Mouse (Mus musculus): ENCODE results near the gene Anks1. TPM values are rescaled to one million over a fixed set of nuclear protein-coding genes. Genes with fewer than 3 reads are reported as not detected.

The Anks1 gene
- total and polyA plus RNA-seq, 3 experiments: 6.6 to 13.3 (median 9.6) TPM

DNA sequence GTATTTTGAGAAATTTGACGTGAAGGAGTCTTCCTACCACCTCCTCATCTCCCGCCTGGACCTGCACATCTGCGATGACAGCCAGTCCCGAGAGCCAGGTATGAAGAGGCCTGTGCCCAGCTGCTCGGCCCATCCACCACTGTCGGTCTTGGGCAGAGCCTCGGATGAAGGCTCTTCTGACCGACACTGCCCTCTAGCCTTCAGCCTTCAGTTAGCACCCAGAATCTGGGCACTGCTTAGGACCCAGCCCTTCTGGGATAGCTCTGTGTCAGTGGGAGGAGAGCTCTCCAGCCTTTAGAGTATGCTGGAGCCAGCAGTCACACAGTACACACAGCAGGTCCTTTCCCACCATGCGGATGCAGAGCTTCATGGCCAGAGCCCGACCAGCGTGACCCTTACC is 27.6 kb upstream of the Anks1 start:
- 0 out of 2 replicates have a peak, but pooled peaks cover 2% of the 10 kb centered on the region for H3K4me1 ChIP-seq (ENCODE audit: insufficient read depth, low read depth, low read length)
- TF ChIP-seq TAL1 (conservative IDR thresholded peaks at IDR 0.05; ENCODE audit: low read depth, low read length) (no peak), CTCF (IDR thresholded peaks at IDR 0.05; ENCODE audit: low read depth, low read length) (no peak), GATA1 (IDR thresholded peaks at IDR 0.05; ENCODE audit: borderline replicate concordance, low read length) (no peak), GATA2 (IDR thresholded peaks at IDR 0.05; ENCODE audit: borderline replicate concordance, low read depth, low read length) (no peak), POLR2AphosphoS5 (IDR thresholded peaks at IDR 0.05; ENCODE audit: insufficient replicate concordance, low read depth, low read length) (no peak)
- no peaks in the 10 kb centered on the region for H3K9me3 ChIP-seq (replicated peaks)
- DNase-seq (ENCODE audit: low spot score) (no peak), ATAC-seq (ENCODE audit: extremely low read depth, insufficient number of reproducible peaks, low FRiP score, poor library complexity, severe bottlenecking) (no peak)
- peaks cover 95% of the 10 kb centered on the region for H3K36me3 ChIP-seq (replicated peaks)
- H3K27me3 ChIP-seq (ENCODE audit: insufficient read depth, low read length): no peaks in the 10 kb centered on the region
- no peak overlapping the region for H3K4me3 ChIP-seq (ENCODE audit: low read depth, low read length)

DNA sequence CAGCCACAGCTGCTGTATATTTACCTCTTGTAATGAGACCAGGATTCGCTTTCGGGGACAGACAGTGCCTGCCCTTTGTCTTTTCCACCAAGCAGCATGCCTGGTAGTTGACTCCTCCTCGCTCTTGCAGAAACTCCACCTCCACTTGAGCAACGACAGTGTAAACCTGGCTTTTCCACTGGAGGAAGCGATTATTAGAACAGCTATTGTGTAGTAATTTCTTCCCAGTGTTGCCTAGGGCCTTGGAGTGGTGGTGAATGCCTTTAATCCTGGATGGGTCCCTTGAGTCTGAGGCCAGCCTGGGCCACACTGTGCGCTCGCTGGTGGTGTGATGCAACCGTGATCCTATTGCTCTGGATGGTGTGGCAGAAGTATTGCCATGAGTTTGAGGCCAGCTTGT is 26.0 kb upstream of the Anks1 start:
- no peak for TF ChIP-seq TAL1 (conservative IDR thresholded peaks at IDR 0.05; ENCODE audit: low read depth, low read length)
- Histone ChIP-seq H3K9me3 (replicated peaks) (no peaks in the 10 kb centered on the region), H3K36me3 (replicated peaks) (peaks cover 95% of the 10 kb centered on the region), H3K4me3 (ENCODE audit: low read depth, low read length) (no peak overlapping the region), H3K27me3 (ENCODE audit: insufficient read depth, low read length) (no peaks in the 10 kb centered on the region), H3K4me1 (ENCODE audit: insufficient read depth, low read depth, low read length) (no peaks in the 10 kb centered on the region)
- no peak for DNase-seq (ENCODE audit: low spot score)
- no peak for ATAC-seq (ENCODE audit: extremely low read depth, insufficient number of reproducible peaks, low FRiP score, poor library complexity, severe bottlenecking)

DNA sequence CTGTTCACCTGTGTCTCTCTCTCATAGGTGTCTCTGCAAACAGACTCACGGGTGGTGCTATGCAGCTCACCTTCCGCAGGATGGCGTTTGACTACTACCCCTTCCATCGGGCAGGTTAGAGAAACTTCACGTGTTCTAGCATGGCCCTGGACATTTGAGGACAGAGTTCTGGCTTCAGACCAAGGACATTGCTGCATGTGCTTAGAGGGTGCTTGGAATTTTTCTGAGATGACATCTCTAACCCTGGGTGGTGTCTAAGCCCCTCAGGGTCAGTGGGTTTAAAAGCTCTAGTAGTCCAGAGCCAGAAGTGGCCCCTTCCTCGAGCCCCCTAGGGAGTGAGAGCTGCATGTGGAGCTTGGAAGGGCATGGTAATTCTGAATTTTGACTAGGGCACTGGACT is 25.1 kb upstream of the Anks1 start:
- no peaks in the 10 kb centered on the region for H3K9me3 ChIP-seq (replicated peaks)
- peaks cover 96% of the 10 kb centered on the region for H3K36me3 ChIP-seq (replicated peaks)
- H3K27me3 ChIP-seq (ENCODE audit: insufficient read depth, low read length): no peaks in the 10 kb centered on the region
- TF ChIP-seq TAL1 (conservative IDR thresholded peaks at IDR 0.05; ENCODE audit: low read depth, low read length) (no peak), CTCF (IDR thresholded peaks at IDR 0.05; ENCODE audit: low read depth, low read length) (no peak)
- H3K4me3 ChIP-seq (ENCODE audit: low read depth, low read length): no peak overlapping the region
- no peaks in the 10 kb centered on the region for H3K4me1 ChIP-seq (ENCODE audit: insufficient read depth, low read depth, low read length)
- no peak for DNase-seq (ENCODE audit: low spot score)
- ATAC-seq (ENCODE audit: extremely low read depth, insufficient number of reproducible peaks, low FRiP score, poor library complexity, severe bottlenecking): no peak

DNA sequence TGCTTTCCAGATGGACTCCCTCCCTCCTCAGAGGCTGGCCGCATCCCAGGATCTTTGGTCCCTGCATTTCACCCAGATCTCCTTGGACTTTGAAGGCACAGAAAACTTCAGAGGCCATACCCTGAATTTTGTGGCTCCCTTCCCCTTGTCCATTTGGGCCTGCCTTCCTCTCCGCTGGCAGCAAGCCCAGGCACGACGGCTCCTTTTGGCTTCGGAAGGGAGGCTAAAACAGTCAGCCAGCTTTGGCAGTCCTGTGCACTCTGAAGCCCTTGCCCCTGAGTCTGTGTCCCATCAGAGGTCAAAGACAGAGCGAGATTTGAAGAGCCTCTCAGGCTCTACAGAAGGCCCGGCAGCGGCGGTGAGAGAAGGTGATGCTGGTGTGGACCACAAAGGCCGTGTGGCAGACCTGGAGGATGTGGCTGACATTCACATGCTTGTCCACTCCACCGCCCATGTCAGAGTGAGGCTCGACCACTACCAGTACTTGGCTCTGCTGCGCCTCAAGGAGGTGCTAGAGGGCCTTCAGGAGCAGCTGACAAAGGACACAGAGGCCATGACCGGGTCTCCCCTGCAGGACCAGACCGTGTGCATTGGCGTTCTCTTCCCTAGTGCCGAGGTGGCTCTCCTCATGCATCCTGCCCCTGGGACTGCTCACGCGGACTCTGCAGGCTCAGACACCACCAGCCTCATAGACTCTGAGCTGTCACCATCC is 22.5 kb upstream of the Anks1 start:
- no peaks in the 10 kb centered on the region for H3K9me3 ChIP-seq (replicated peaks)
- ATAC-seq (ENCODE audit: extremely low read depth, insufficient number of reproducible peaks, low FRiP score, poor library complexity, severe bottlenecking) (no peak), DNase-seq (ENCODE audit: low spot score) (no peak)
- H3K4me3 ChIP-seq (ENCODE audit: low read depth, low read length): no peak overlapping the region
- H3K27me3 ChIP-seq (ENCODE audit: insufficient read depth, low read length): no peaks in the 10 kb centered on the region
- peaks cover 95% of the 10 kb centered on the region for H3K36me3 ChIP-seq (replicated peaks)
- no peaks in the 10 kb centered on the region for H3K4me1 ChIP-seq (ENCODE audit: insufficient read depth, low read depth, low read length)
- no peak for TF ChIP-seq CTCF (IDR thresholded peaks at IDR 0.05; ENCODE audit: low read depth, low read length)
- TF ChIP-seq GATA2 (IDR thresholded peaks at IDR 0.05; ENCODE audit: borderline replicate concordance, low read depth, low read length): no peak
- no peak for TF ChIP-seq GATA1 (IDR thresholded peaks at IDR 0.05; ENCODE audit: borderline replicate concordance, low read length)
- TF ChIP-seq POLR2AphosphoS5 (IDR thresholded peaks at IDR 0.05; ENCODE audit: insufficient replicate concordance, low read depth, low read length): no peak
- no peak for TF ChIP-seq TAL1 (conservative IDR thresholded peaks at IDR 0.05; ENCODE audit: low read depth, low read length)

DNA sequence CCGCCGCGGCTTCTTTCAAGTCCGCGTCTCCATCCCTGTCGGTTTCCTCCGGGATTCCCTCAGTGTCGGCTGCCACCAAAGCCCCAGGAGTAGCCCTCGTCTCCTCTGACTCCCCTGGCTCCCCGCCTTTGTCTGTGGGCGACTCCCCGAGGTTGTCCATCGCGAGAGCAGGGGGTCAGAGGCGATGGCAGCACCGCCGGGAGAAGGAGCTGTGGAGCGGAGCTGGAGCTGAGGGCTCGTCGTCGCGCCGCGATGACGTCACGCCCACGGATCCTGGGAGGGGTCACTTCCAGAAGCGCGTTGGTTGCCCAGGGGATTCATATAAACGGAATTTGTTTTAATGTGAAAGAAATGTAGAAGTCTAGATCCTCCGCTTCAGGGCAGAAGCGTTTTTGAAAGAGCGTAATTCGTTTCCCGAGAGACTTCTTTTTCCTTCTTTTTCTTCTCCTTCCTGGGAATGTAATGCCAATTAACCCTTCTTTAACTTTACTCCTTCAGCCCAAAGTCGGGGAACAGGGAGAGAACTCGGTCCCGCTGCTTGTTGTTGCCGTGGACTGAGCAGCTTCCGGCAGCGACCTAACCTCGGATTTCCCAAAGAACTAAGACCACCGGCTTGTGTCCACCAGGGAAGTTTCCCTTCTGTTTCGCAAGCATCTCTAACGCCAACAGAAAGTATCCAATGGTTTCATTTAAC is 1.4 kb upstream of the Anks1 start:
- no peak for TF ChIP-seq CTCF (IDR thresholded peaks at IDR 0.05; ENCODE audit: low read depth, low read length)
- TF ChIP-seq GATA1 (IDR thresholded peaks at IDR 0.05; ENCODE audit: borderline replicate concordance, low read length): no peak
- TF ChIP-seq POLR2AphosphoS5 (IDR thresholded peaks at IDR 0.05; ENCODE audit: insufficient replicate concordance, low read depth, low read length): no peak
- no peak for TF ChIP-seq GATA2 (IDR thresholded peaks at IDR 0.05; ENCODE audit: borderline replicate concordance, low read depth, low read length)
- no peak for TF ChIP-seq TAL1 (conservative IDR thresholded peaks at IDR 0.05; ENCODE audit: low read depth, low read length)
- ATAC-seq (ENCODE audit: extremely low read depth, insufficient number of reproducible peaks, low FRiP score, poor library complexity, severe bottlenecking) (peak; percentile 70), DNase-seq (ENCODE audit: low spot score) (peak; percentile 70)
- Histone ChIP-seq H3K36me3 (replicated peaks) (peaks cover 31% of the 10 kb centered on the region), H3K4me1 (ENCODE audit: insufficient read depth, low read depth, low read length) (peaks cover 40% of the 10 kb centered on the region), H3K4me3 (ENCODE audit: low read depth, low read length) (peak overlapping the region; percentile 95), H3K27me3 (ENCODE audit: insufficient read depth, low read length) (no peaks in the 10 kb centered on the region), H3K9me3 (replicated peaks) (no peaks in the 10 kb centered on the region)

DNA sequence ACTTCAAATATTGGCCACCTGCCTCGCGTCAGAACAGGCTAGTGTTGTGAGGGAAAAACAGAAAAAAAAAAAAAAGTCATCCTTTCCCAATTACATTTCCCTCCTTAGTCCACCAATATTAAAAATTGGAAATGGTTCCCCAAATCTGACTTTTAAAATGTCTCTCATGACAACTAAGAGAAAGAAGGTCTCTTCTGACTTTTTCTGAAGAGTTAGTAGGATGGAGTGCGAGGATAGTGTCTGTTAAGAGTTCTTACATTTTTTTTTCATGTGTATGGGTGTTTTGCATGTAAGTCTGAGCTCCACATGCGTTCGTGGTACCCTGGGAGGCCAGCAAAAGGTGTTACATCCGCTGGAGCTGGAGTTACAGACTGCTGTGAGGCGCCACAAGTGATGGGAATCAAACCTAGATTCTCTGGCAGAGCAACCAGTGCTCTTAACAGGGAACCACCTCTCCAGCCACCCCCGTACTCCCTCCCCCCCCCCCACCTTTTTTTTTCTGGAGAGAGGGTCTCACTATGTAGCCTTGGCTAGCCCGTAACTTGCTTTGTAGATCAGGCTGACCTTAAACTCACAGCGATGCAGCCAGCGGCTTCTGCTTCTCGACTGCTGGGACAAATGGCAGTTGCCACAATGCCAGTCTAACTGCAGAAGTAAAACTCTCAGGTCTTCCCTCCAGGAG is 759 bp upstream of the Anks1 start:
- TF ChIP-seq GATA2 (IDR thresholded peaks at IDR 0.05; ENCODE audit: borderline replicate concordance, low read depth, low read length) (no peak), GATA1 (IDR thresholded peaks at IDR 0.05; ENCODE audit: borderline replicate concordance, low read length) (no peak), POLR2AphosphoS5 (IDR thresholded peaks at IDR 0.05; ENCODE audit: insufficient replicate concordance, low read depth, low read length) (no peak), CTCF (IDR thresholded peaks at IDR 0.05; ENCODE audit: low read depth, low read length) (no peak), TAL1 (conservative IDR thresholded peaks at IDR 0.05; ENCODE audit: low read depth, low read length) (no peak)
- no peak for ATAC-seq (ENCODE audit: extremely low read depth, insufficient number of reproducible peaks, low FRiP score, poor library complexity, severe bottlenecking)
- peaks cover 40% of the 10 kb centered on the region for H3K4me1 ChIP-seq (ENCODE audit: insufficient read depth, low read depth, low read length)

More for the DNA sequence above, 759 bp upstream of the Anks1 start:
- DNase-seq (ENCODE audit: low spot score): peak; percentile 50
- H3K9me3 ChIP-seq (replicated peaks): no peaks in the 10 kb centered on the region
- peak overlapping the region; percentile 95 for H3K4me3 ChIP-seq (ENCODE audit: low read depth, low read length)
- H3K36me3 ChIP-seq (replicated peaks): peaks cover 31% of the 10 kb centered on the region
- H3K27me3 ChIP-seq (ENCODE audit: insufficient read depth, low read length): no peaks in the 10 kb centered on the region
